Mouse (Mus musculus): ENCODE data around the gene Col18a1. TPM values are rescaled to one million over a fixed set of nuclear protein-coding genes. Genes with fewer than 3 reads are reported as not detected.
A peak's percentile ranks its signal among the peaks of the same experiment; 100 is the strongest.
"Not testable (repeated sequence)": the region's sequence is repeated elsewhere in the genome, so short reads cannot be mapped to it uniquely, and the experiment has no call there.

Gene Col18a1
- total RNA-seq, 2 experiments from 2014 or later = 3.1 to 4.4 TPM

- DNase-seq = no peak
These were observed 31.0 kb downstream of the Col18a1 start for GRCm38 (mm10) chr10:77135274-77135829.

GRCm38 (mm10) chr10:77134807-77135152 lies 31.6 kb downstream of the Col18a1 start:
- not testable (repeated sequence) for DNase-seq

GRCm38 (mm10) chr10:77133951-77134806 lies 32.2 kb downstream of the Col18a1 start:
- no peak for DNase-seq

- no peak for DNase-seq
These were observed 34.2 kb downstream of the Col18a1 start for GRCm38 (mm10) chr10:77132118-77132517.

- no peak for DNase-seq
These were observed 34.8 kb downstream of the Col18a1 start for GRCm38 (mm10) chr10:77131536-77131935.

GRCm38 (mm10) chr10:77130561-77131240 lies 35.6 kb downstream of the Col18a1 start:
- peak; percentile 92 for DNase-seq

GRCm38 (mm10) chr10:77129637-77130410 lies 36.5 kb downstream of the Col18a1 start:
- no peak for DNase-seq

GRCm38 (mm10) chr10:77127926-77128325 lies 38.4 kb downstream of the Col18a1 start:
- DNase-seq = no peak

- DNase-seq = no peak
These were observed 39.8 kb downstream of the Col18a1 start for GRCm38 (mm10) chr10:77126590-77126989.

GRCm38 (mm10) chr10:77125078-77125731 lies 41.1 kb downstream of the Col18a1 start:
- DNase-seq = no peak

- DNase-seq = no peak
These were observed 42.4 kb downstream of the Col18a1 start for GRCm38 (mm10) chr10:77123953-77124352.

- DNase-seq = no peak
These were observed 44.9 kb downstream of the Col18a1 start for GRCm38 (mm10) chr10:77121287-77122022.

GRCm38 (mm10) chr10:77120501-77120900 lies 45.8 kb downstream of the Col18a1 start:
- no peak for DNase-seq

GRCm38 (mm10) chr10:77119437-77119836 lies 46.9 kb downstream of the Col18a1 start:
- DNase-seq = no peak

GRCm38 (mm10) chr10:77118361-77118760 lies 48.0 kb downstream of the Col18a1 start:
- DNase-seq = no peak

GRCm38 (mm10) chr10:77116537-77117455 lies 49.6 kb downstream of the Col18a1 start:
- no peak for DNase-seq

- no peak for DNase-seq
These were observed 52.7 kb downstream of the Col18a1 start for GRCm38 (mm10) chr10:77113489-77114240.

GRCm38 (mm10) chr10:77111550-77112249 lies 54.6 kb downstream of the Col18a1 start:
- no peak for DNase-seq

GRCm38 (mm10) chr10:77110843-77111242 lies 55.5 kb downstream of the Col18a1 start:
- DNase-seq = no peak

All from layer of hippocampus, postnatal 36 days (tissue).